Mouse (Mus musculus): ENCODE measurements around the gene Furin. TPM values are rescaled to one million over a fixed set of nuclear protein-coding genes. Genes with fewer than 3 reads are reported as not detected.
"Not testable (repeated sequence)": the region's sequence is repeated elsewhere in the genome, so short reads cannot be mapped to it uniquely, and the experiment has no call there.

The Furin gene
- polyA plus RNA-seq, 1 experiment from 2014 or later: 6.3 TPM

GRCm38 (mm10) chr7:80404101-80404894, 938 bp downstream of the Furin start:
- peaks cover 28% of the 10 kb centered on the region for H3K27me3 ChIP-seq (replicated peaks; ENCODE audit: low read depth, poor library complexity, severe bottlenecking)
- DNase-seq (ENCODE audit: low spot score): no peak
- H3K27ac ChIP-seq (replicated peaks): no peak overlapping the region
- no peak overlapping the region for H3K4me3 ChIP-seq
- H3K4me1 ChIP-seq: peaks cover 47% of the 10 kb centered on the region
- no peaks in the 10 kb centered on the region for H3K36me3 ChIP-seq (replicated peaks)
- H3K9me3 ChIP-seq: no peaks in the 10 kb centered on the region
- WGBS: 59% methylated on average over 7 of the region's 7 CpGs

DNA sequence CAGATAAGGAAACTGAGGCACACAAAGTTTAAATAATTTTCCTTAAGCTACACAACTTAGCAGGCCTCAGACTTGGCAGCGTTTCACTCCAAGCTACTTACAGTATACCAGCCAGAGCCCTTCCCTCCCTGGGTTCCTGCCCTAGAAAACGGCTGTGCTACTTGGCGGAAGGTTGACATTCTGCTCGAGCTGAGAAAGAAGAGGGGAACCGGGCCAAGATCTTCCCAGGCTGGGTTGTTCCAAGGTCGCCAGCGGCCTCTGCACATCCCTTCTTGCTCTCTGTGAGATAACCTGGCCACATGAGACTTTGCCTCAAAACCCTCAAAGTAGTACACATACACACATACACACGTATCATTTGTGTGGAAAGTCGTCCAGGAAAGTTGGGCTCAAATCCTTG, 1.7 kb downstream of the Furin start:
- Histone ChIP-seq H3K9me3 (no peaks in the 10 kb centered on the region), H3K27ac (replicated peaks) (no peak overlapping the region), H3K4me1 (peaks cover 54% of the 10 kb centered on the region), H3K27me3 (replicated peaks; ENCODE audit: low read depth, poor library complexity, severe bottlenecking) (peaks cover 28% of the 10 kb centered on the region), H3K36me3 (replicated peaks) (no peaks in the 10 kb centered on the region; the same call in 1 of the 2 replicates), H3K4me3 (peak overlapping the region; percentile 92; the same call in 1 of the 2 replicates)
- 53% methylated on average over 9 of the region's 9 CpGs for WGBS
- no peak for DNase-seq (ENCODE audit: low spot score)

GRCm38 (mm10) chr7:80402651-80403321, 2.5 kb downstream of the Furin start:
- H3K4me3 ChIP-seq: peak overlapping the region; percentile 92
- 5% methylated on average over 91 of the region's 92 CpGs for WGBS
- peak; percentile 77 for DNase-seq (ENCODE audit: low spot score)
- peaks cover 28% of the 10 kb centered on the region for H3K27me3 ChIP-seq (replicated peaks; ENCODE audit: low read depth, poor library complexity, severe bottlenecking)
- H3K36me3 ChIP-seq (replicated peaks): peaks cover 5% of the 10 kb centered on the region
- peak overlapping the region; percentile 94 for H3K27ac ChIP-seq (replicated peaks)
- no peaks in the 10 kb centered on the region for H3K9me3 ChIP-seq
- H3K4me1 ChIP-seq: peaks cover 57% of the 10 kb centered on the region

- H3K27ac ChIP-seq (replicated peaks): peak overlapping the region; percentile 94
- peak; percentile 69 for DNase-seq (ENCODE audit: low spot score)
- no peaks in the 10 kb centered on the region for H3K9me3 ChIP-seq
- H3K27me3 ChIP-seq (replicated peaks; ENCODE audit: low read depth, poor library complexity, severe bottlenecking): peaks cover 28% of the 10 kb centered on the region
- peaks cover 53% of the 10 kb centered on the region for H3K4me1 ChIP-seq
- H3K4me3 ChIP-seq: peak overlapping the region; percentile 92
- peaks cover 13% of the 10 kb centered on the region for H3K36me3 ChIP-seq (replicated peaks)
- WGBS: 1% methylated on average over 102 of the region's 102 CpGs
Observed at GRCm38 (mm10) chr7:80401860-80402641, 3.2 kb downstream of the Furin start.

DNA sequence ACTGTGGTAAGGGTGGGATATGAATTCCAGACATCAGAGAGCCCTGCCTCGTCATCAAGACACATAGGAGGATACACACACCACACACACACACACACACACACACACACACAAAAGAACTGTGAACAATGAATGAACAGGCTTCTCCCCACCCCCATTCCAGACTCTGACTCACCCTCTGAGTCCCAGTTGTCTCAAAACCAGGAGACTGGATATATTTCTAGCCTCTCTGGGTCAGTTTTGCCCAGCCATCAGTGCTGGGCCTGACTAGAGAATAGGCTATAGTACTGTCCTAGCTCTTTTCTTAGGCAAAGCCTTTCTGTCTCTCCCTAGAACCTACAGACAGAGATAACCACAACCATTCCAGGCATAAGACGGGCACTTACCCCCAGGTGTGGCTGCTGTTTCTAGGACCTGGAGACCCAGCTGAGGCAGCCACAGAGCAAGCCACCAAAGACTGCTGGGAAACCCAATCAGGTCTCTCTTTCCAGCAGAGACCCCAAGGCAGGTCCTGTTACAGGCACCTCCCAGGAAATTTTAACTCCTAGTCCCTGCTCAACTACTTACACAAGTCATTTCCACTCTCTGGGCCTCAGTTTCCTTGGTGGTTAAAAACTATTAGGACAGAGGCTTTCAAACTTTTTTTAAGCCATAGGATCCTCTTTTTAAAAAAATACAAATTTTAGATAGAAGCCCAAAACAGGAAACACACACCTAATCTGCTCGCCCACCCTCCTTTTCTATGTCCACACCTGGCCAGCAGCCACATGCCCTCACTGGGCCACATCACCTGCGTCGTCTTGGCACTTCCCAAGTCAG, 4.0 kb downstream of the Furin start:
- WGBS: 23% methylated on average over 5 of the region's 5 CpGs
- peak overlapping the region; percentile 92 for H3K4me3 ChIP-seq
- H3K36me3 ChIP-seq (replicated peaks): peaks cover 21% of the 10 kb centered on the region
- H3K4me1 ChIP-seq: peaks cover 49% of the 10 kb centered on the region
- no peaks in the 10 kb centered on the region for H3K9me3 ChIP-seq
- DNase-seq (ENCODE audit: low spot score): peak; percentile 27
- peak overlapping the region; percentile 94 for H3K27ac ChIP-seq (replicated peaks)
- peaks cover 28% of the 10 kb centered on the region for H3K27me3 ChIP-seq (replicated peaks; ENCODE audit: low read depth, poor library complexity, severe bottlenecking)

- H3K9me3 ChIP-seq: no peaks in the 10 kb centered on the region
- 70% methylated on average over 6 of the region's 6 CpGs for WGBS
- peaks cover 49% of the 10 kb centered on the region for H3K4me1 ChIP-seq
- H3K36me3 ChIP-seq (replicated peaks): peaks cover 27% of the 10 kb centered on the region
- DNase-seq (ENCODE audit: low spot score): no peak
- peak overlapping the region; percentile 92 for H3K4me3 ChIP-seq
- H3K27ac ChIP-seq (replicated peaks): no peak overlapping the region
- H3K27me3 ChIP-seq (replicated peaks; ENCODE audit: low read depth, poor library complexity, severe bottlenecking): peaks cover 24% of the 10 kb centered on the region
Observed at GRCm38 (mm10) chr7:80400571-80400970, 4.7 kb downstream of the Furin start.

DNA sequence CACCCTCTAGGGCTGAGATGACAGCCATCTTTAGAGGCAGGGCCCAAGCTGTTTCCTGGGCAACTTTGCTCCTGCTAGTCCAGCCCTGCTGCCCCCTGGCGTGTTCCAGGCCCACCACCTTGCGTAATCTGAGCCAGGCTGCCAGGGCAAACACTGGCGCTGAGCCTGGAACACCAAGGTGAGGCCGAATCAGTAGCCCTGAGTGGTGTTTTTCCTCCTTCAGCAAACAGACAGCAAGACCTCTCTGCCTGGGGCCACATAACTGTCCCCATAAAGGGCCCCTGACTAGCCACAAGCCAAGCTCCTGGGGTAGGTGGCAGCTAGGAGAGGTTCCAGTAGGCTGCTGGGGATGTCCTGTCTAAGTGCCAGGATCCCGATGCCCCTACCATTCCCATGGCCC, 5.1 kb downstream of the Furin start:
- Histone ChIP-seq H3K9me3 (no peaks in the 10 kb centered on the region), H3K4me3 (0 out of 2 replicates have a peak overlapping the region, but pooled peaks have one; percentile 92), H3K27ac (replicated peaks) (no peak overlapping the region), H3K36me3 (replicated peaks) (peaks cover 32% of the 10 kb centered on the region), H3K27me3 (replicated peaks; ENCODE audit: low read depth, poor library complexity, severe bottlenecking) (peaks cover 19% of the 10 kb centered on the region), H3K4me1 (peaks cover 49% of the 10 kb centered on the region)
- 49% methylated on average over 5 of the region's 5 CpGs for WGBS
- no peak for DNase-seq (ENCODE audit: low spot score)

- 0 out of 2 replicates have a peak overlapping the region, but pooled peaks have one; percentile 30 for H3K27ac ChIP-seq (replicated peaks)
- 79% methylated on average over 9 of the region's 9 CpGs for WGBS
- H3K27me3 ChIP-seq (replicated peaks; ENCODE audit: low read depth, poor library complexity, severe bottlenecking): peaks cover 6% of the 10 kb centered on the region
- no peaks in the 10 kb centered on the region for H3K9me3 ChIP-seq
- DNase-seq (ENCODE audit: low spot score): no peak
- H3K4me3 ChIP-seq: no peak overlapping the region
- H3K36me3 ChIP-seq (replicated peaks): peaks cover 41% of the 10 kb centered on the region
- H3K4me1 ChIP-seq: peaks cover 44% of the 10 kb centered on the region
Observed at GRCm38 (mm10) chr7:80398654-80399444, 6.4 kb downstream of the Furin start.

- Histone ChIP-seq H3K36me3 (replicated peaks) (peaks cover 50% of the 10 kb centered on the region), H3K4me1 (peaks cover 37% of the 10 kb centered on the region), H3K27me3 (replicated peaks; ENCODE audit: low read depth, poor library complexity, severe bottlenecking) (no peaks in the 10 kb centered on the region), H3K4me3 (no peak overlapping the region), H3K9me3 (no peaks in the 10 kb centered on the region), H3K27ac (replicated peaks) (no peak overlapping the region)
- 79% methylated on average over 9 of the region's 9 CpGs for WGBS
- DNase-seq (ENCODE audit: low spot score): no peak
Observed at GRCm38 (mm10) chr7:80397986-80398385, 7.2 kb downstream of the Furin start.

- not testable (repeated sequence) for H3K27ac ChIP-seq (replicated peaks); DNase-seq (ENCODE audit: low spot score); H3K4me3 ChIP-seq; H3K9me3 ChIP-seq; H3K27me3 ChIP-seq (replicated peaks; ENCODE audit: low read depth, poor library complexity, severe bottlenecking)
- WGBS: 90% methylated on average over 4 of the region's 4 CpGs
- H3K4me1 ChIP-seq: peaks cover 29% of the 10 kb centered on the region
- peaks cover 65% of the 10 kb centered on the region for H3K36me3 ChIP-seq (replicated peaks)
Observed at GRCm38 (mm10) chr7:80396427-80396826, 8.8 kb downstream of the Furin start.

GRCm38 (mm10) chr7:80394600-80394999, 10.6 kb downstream of the Furin start:
- Histone ChIP-seq H3K36me3 (replicated peaks) (peaks cover 83% of the 10 kb centered on the region), H3K4me3 (no peak overlapping the region), H3K27me3 (replicated peaks; ENCODE audit: low read depth, poor library complexity, severe bottlenecking) (no peaks in the 10 kb centered on the region), H3K9me3 (no peaks in the 10 kb centered on the region), H3K27ac (replicated peaks) (no peak overlapping the region), H3K4me1 (peaks cover 13% of the 10 kb centered on the region)
- no peak for DNase-seq (ENCODE audit: low spot score)
- 92% methylated on average over 4 of the region's 4 CpGs for WGBS
